8 mouse cellular contexts compared by ENCODE assay signal in genomic region chr7:99304949-99305372, GRCm38 (mm10). TPM values are rescaled to one million over a fixed set of nuclear protein-coding genes. Genes with fewer than 3 reads are reported as not detected.
DNase-seq lines count a peak whose midpoint lies in the region; ATAC-seq and TF ChIP-seq lines count a peak whose summit lies in the region.

No protein-coding gene starts in this region.

- H3K9ac ChIP-seq in hindbrain, postnatal 0 days (replicated peaks; ENCODE audit: low read length): no peak overlapping the region

- TF ChIP-seq CTCF in hindbrain, postnatal 0 days (IDR thresholded peaks at IDR 0.05; ENCODE audit: low read depth): no peak

- H3K27ac ChIP-seq in hindbrain, postnatal 0 days: peak overlapping the region; percentile 55; the same call in 1 of the 2 replicates

- H3K4me3 ChIP-seq in hindbrain, postnatal 0 days (ENCODE audit: low read length): no peak overlapping the region

- H3K4me1 ChIP-seq in hindbrain, postnatal 0 days (ENCODE audit: insufficient read depth, low read length): peaks cover 15% of the 10 kb centered on the region

- 20% methylated on average over 5 of the region's 5 CpGs for WGBS in hindbrain, postnatal 0 days

- H3K27me3 ChIP-seq in hindbrain, postnatal 0 days (ENCODE audit: insufficient read depth, low read length): no peaks in the 10 kb centered on the region

- no peaks in the 10 kb centered on the region for H3K9me3 ChIP-seq in hindbrain, postnatal 0 days (ENCODE audit: low read length)

- no peak for DNase-seq in frontal cortex, postnatal 25 days (ENCODE audit: low spot score in 2 of 2)
- peak; percentile 85 for DNase-seq in cerebellum, adult 11-12 months
- peak; percentile 83 for DNase-seq in gastrocnemius, adult 18-20 months (ENCODE audit: low spot score)
- peak; percentile 82 for DNase-seq in hindbrain, postnatal 0 days (ENCODE audit: low spot score)
- peak; percentile 87 to 92 for DNase-seq in lung, adult 18-20 months
- peak; percentile 58 to 61 for DNase-seq in right cerebral cortex, adult 2 months (ENCODE audit: low spot score in 2 of 2)
- DNase-seq in natural killer cell, adult 2 months (ENCODE audit: low spot score in 2 of 2): no peak

- ATAC-seq in frontal cortex, adult (ENCODE audit: low TSS enrichment): peak; percentile 72
- ATAC-seq in hindbrain, postnatal 0 days: peak; percentile 89

- H3K4me2 ChIP-seq in hindbrain, postnatal 0 days (ENCODE audit: low read depth, low read length): no peak overlapping the region

- no peaks in the 10 kb centered on the region for H3K36me3 ChIP-seq in hindbrain, postnatal 0 days (ENCODE audit: insufficient read depth, low read length)

RNA-seq across cellular contexts. Expression of gene Map6, which starts 37.7 kb away (rescaled TPM):
- total RNA-seq in gastrocnemius, adult 18-20 months (2021): 1 to 10 TPM; 4.7 to 5.7 TPM
- total RNA-seq in hindbrain, postnatal 0 days (2014; rRNA removed): 292 and 327 TPM in 2 replicates
- 97.4 and 111 TPM in 2 replicates for polyA plus RNA-seq in hindbrain, postnatal 0 days (2015; fragmentation: Nextera tagmentation; extraction: Ambion mirVana)

RNA-seq across cellular contexts. Expression of gene Serpinh1, which starts 48.1 kb away (rescaled TPM):
- 10 to 100 TPM; 37.4 to 70.5 TPM for total RNA-seq in gastrocnemius, adult 18-20 months (2021)
- total RNA-seq in hindbrain, postnatal 0 days (2014; rRNA removed): 214 and 215 TPM in 2 replicates
- 161 TPM in 2 replicates for polyA plus RNA-seq in hindbrain, postnatal 0 days (2015; fragmentation: Nextera tagmentation; extraction: Ambion mirVana)

Comparison
In these comparisons a context has a peak if more than half of its experiments do, and no peak if none do; other contexts are left out.
1. DNase-seq: peak in cerebellum, adult 11-12 months (single experiment), gastrocnemius, adult 18-20 months (single experiment), hindbrain, postnatal 0 days (single experiment), lung, adult 18-20 months (2 of 2) and right cerebral cortex, adult 2 months (2 of 2); none in frontal cortex, postnatal 25 days (0 of 2) and natural killer cell, adult 2 months (0 of 2).
2. RNA of gene Map6, which starts 37.7 kb away (total RNA-seq): 292 to 327 TPM in hindbrain, postnatal 0 days; 4.7 to 5.7 TPM in gastrocnemius, adult 18-20 months; every median in the first group is over 10 times any median in the second.